Mouse (Mus musculus) thymus, adult 2 months (tissue): ENCODE data around the gene Acvr1b.

Source experiments
- CTCF ChIP-seq: fragments of 200-500 bp; IDR thresholded peaks from 2 replicates; pipeline ENCODE4 v1.5.1; 2012; ENCODE audit warnings: mild to moderate bottlenecking, control low read depth, low read length, moderate library complexity, borderline replicate concordance; ENCODE audit not compliant: control insufficient read depth, poor library complexity, insufficient read depth; ENCODE audit errors: extremely low read depth
- POLR2A ChIP-seq: fragments of 200-500 bp; IDR thresholded peaks from 2 replicates; pipeline ENCODE4 v1.6.1; 2012; ENCODE audit warnings: mild to moderate bottlenecking, low read length, control low read depth, moderate library complexity; ENCODE audit not compliant: control insufficient read depth, poor library complexity, insufficient read depth; ENCODE audit errors: extremely low read depth

GRCm38 (mm10) chr15:101185549-101185948, 11.7 kb downstream of the Acvr1b start:
- TF ChIP-seq POLR2A = no peak
- TF ChIP-seq CTCF = no peak
